Mouse (Mus musculus) bone marrow, adult 2 months (tissue): ENCODE measurements around the gene Dnajc15. TPM values are rescaled to one million over a fixed set of nuclear protein-coding genes. Genes with fewer than 3 reads are reported as not detected.

Experiments used
- H3K27ac ChIP-seq: fragments of 200-500 bp; 2 replicates; pipeline ENCODE4 v1.5.1; 2012; ENCODE audit warnings: low read depth, mild to moderate bottlenecking, control low read depth, inconsistent platforms, low read length; ENCODE audit not compliant: control insufficient read depth, poor library complexity, insufficient read depth
- H3K4me1 ChIP-seq: fragments of 200-500 bp; 2 replicates; pipeline ENCODE4 v1.6.1; 2011; ENCODE audit warnings: low read length; ENCODE audit not compliant: control insufficient read depth, insufficient read depth
- H3K4me3 ChIP-seq: fragments of 200-500 bp; replicated peaks from 2 replicates; pipeline ENCODE3; 2011; ENCODE audit warnings: mild to moderate bottlenecking, low read depth, low read length, control low read depth; ENCODE audit not compliant: control insufficient read depth
- CTCF ChIP-seq: fragments of 200-500 bp; IDR thresholded peaks from 2 replicates; pipeline ENCODE4 v1.5.1; 2011; ENCODE audit warnings: low read length, control low read depth; ENCODE audit not compliant: control insufficient read depth, insufficient read depth
- POLR2A ChIP-seq: fragments of 200-500 bp; IDR thresholded peaks from 2 replicates; pipeline ENCODE4 v1.6.1; 2011; ENCODE audit warnings: low read depth, mild to moderate bottlenecking, control low read depth, low read length, borderline replicate concordance; ENCODE audit not compliant: control insufficient read depth
- WGBS: fragments of 180-500 bp; shearing (Covaris S2); methylation state at CpG from one replicate; pipeline ENCODE4 v1.1.7; 2018; 5-methylcytosine and 5-hydroxymethylcytosine counted together
- polyA plus RNA-seq: library from polyadenylated mRNA; stranded (reverse); fragments of >200 nt; gene quantifications from 2 replicates; pipeline ENCODE4 v1.2.4, GENCODE M21; 2011; ENCODE audit warnings: low replicate concordance; ENCODE audit not compliant: missing spikeins, insufficient read depth, insufficient read length

Dnajc15 gene
- polyA plus RNA-seq, 1 experiment, result 47.3 TPM

DNA sequence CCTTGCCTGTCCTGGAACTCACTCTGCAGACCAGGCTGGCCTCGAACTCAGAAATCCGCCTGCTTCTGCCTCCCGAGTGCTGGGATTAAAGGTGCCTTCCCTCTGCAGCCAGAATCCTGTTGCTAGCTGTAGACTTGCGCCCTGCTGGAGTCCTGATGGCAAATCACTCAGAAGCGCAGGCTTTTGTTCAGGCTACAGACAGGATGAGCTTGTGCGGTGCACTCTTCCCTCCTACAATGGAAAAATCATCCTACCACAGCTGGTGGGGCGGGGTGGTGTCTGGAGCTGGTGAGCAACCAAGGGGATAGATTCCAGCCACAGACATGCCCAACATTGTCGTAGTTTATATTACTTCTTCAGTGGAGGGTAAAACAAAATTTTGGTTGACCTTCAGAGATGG lies 101.6 kb downstream of the Dnajc15 start:
- 91% methylated on average over 8 of the region's 8 CpGs for WGBS
- Histone ChIP-seq H3K4me1 (no peaks in the 10 kb centered on the region), H3K27ac (no peak overlapping the region), H3K4me3 (no peak overlapping the region)
- TF ChIP-seq CTCF (no peak), POLR2A (no peak)

DNA sequence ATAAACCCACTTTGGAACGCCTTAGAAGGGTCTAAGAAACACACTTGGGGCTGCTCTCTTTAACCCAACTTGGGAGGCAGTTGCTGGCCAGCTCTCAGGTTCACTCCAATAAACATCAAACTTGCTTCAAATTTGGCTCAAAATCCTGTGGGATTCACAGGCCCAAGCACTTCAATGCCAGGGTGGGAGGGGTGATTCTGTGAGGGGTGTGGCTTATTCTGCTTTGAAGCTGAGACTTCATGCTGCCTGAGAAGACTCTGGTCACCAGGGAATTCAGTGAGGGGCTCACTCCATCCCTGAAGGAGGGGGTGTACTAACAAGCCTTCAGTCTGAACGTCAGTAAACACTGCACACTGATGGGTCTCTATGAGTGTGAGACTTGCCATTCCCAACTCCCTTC lies 103.3 kb downstream of the Dnajc15 start:
- Histone ChIP-seq H3K27ac (no peak overlapping the region), H3K4me1 (no peaks in the 10 kb centered on the region), H3K4me3 (no peak overlapping the region)
- TF ChIP-seq CTCF, result no peak
- no peak for TF ChIP-seq POLR2A
- 70% methylated on average over 2 of the region's 2 CpGs for WGBS

Other genes with a start within 250 kb of the Dnajc15 start
- 13.2 and 18.0 TPM in 2 replicates for gene Epsti1, start 29.1 kb upstream of the Dnajc15 start, polyA plus RNA-seq
- gene Fam216b, start 213.9 kb upstream of the Dnajc15 start, polyA plus RNA-seq, result not detected in 2 replicates